In genomic region chr6:100298945-100299344, GRCm38 (mm10) we compare ENCODE assay signal across 10 mouse cellular contexts. TPM values are rescaled to one million over a fixed set of nuclear protein-coding genes. Genes with fewer than 3 reads are reported as not detected.
DNase-seq lines count a peak whose midpoint lies in the region; ATAC-seq lines count a peak whose summit lies in the region.
"Had no signal": no experiment of that assay in that cellular context is flagged by ENCODE, and none has a peak within 500 bp of the region (broad histone marks: within the 10 kb centered on the region; RNA-seq: fewer than 3 reads in every experiment).

No protein-coding gene starts in this region.

- no peak for ATAC-seq in megakaryocyte-erythroid progenitor cell, adult 5-6 weeks (replicated peaks; ENCODE audit: low FRiP score, low TSS enrichment, poor library complexity, severe bottlenecking)
- ATAC-seq: CD4-positive, CD25-positive, alpha-beta regulatory T cell, adult 4 months had no signal

- intact Hi-C loops in left cerebral cortex, postnatal 4 days (cut with DNase I): no loop called here
- intact Hi-C loops in left cerebral cortex, postnatal 36 days (cut with DNase I): no loop called here
- intact Hi-C loops in heart, postnatal 10 days (cut with DNase I): no loop called here

- peak; percentile 22 to 67 for DNase-seq in cerebellum, postnatal 25 days
- no peak for DNase-seq in cerebellum, adult 11-12 months
- peak; percentile 71 for DNase-seq in left cerebral cortex, postnatal 4 days
- DNase-seq in left cerebral cortex, postnatal 36 days (ENCODE audit: low spot score in 2 of 2): no peak
- peak; percentile 66 for DNase-seq in Muller cell, postnatal 12 days (ENCODE audit: inconsistent ontology term)
- peak; percentile 54 to 65 for DNase-seq in heart, postnatal 10 days
- no peak for DNase-seq in frontal cortex, adult 2 months (ENCODE audit: extremely low spot score in 1 of 2, low spot score in 1 of 2)
- DNase-seq: right cerebral cortex, adult 18-20 months had no signal

RNA-seq across cellular contexts. Expression of gene Rybp, which starts 11.7 kb away (rescaled TPM):
- total RNA-seq in left cerebral cortex, postnatal 4 days (2021): 10 to 100 TPM; 67.6 to 70.6 TPM
- 10 to 100 TPM; 53.7 to 54.9 TPM for total RNA-seq in left cerebral cortex, postnatal 36 days (2021)
- 10 to 100 TPM; 16.8 to 24.9 TPM for total RNA-seq in heart, postnatal 10 days (2021)
- total RNA-seq in megakaryocyte-erythroid progenitor cell, adult 5-6 weeks (2014; fragmentation: Nextera tagmentation): 24.7 and 29.4 TPM in 2 replicates
- total RNA-seq in megakaryocyte-erythroid progenitor cell, adult 5-6 weeks (2017): 34.5 and 54.9 TPM in 2 replicates
- polyA plus RNA-seq in frontal cortex, adult 2 months (2012; rRNA removed): 42.0 and 42.8 TPM in 2 replicates

Comparison
In these comparisons a context has a peak if more than half of its experiments do, and no peak if none do; other contexts are left out.
1. DNase-seq: peak in cerebellum, postnatal 25 days (2 of 2), left cerebral cortex, postnatal 4 days (single experiment), Muller cell, postnatal 12 days (single experiment) and heart, postnatal 10 days (2 of 2); none in cerebellum, adult 11-12 months (single experiment), left cerebral cortex, postnatal 36 days (0 of 2) and frontal cortex, adult 2 months (0 of 2).